Mouse (Mus musculus) urinary bladder, postnatal 10 days (tissue): ENCODE data around the gene Ddx21.
"Not testable (repeated sequence)": the region's sequence is repeated elsewhere in the genome, so short reads cannot be mapped to it uniquely, and the experiment has no call there.

Experiments
- DNase-seq: peaks from one replicate; pipeline ENCODE4 v3.0.0; 2022; ENCODE audit warnings: low spot score

The Ddx21 gene

DNA sequence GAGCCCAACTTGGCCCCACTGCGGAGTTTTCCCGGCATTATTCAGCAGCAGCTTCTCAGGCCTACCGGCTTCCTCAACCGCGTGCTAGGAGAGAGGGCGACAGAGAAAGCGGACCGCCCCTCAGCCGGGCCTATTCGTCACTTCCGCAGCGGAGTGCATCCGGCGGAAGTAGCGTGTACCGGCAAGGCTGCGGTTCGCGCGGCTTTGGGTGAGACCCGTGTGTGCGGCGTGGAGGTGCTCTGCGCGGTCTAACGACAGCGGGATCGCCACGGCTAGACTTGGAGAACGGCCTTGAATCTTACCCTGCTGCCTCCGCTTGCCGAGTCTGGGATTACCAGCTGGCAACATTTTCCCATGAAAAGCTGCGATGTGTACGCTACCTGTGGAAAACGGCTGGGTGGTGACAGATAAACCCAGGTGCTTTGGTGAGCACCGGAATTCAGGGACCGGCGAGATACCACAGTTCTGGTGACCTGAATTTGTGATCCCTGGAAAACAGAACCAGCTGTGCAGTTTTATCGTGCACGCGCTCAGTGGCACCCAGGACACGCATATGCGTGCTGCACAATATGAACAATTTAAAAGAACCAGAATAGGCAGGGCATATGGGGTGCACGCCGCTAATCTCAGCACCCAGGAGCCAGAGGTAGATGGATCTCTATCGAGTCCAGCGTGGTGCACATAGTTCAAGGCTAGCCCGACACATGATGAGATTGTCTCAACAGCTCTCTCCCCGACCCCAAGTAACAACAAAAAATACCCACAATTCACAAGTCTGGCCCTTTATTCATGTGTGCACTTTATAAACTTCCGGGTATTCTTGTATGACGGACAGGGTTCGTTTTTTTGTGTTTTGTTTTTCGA is at the start of gene Ddx21:
TSS of gene Ddx21 (minus strand) at position 105 of the 864 bp plus-strand sequence.
- DNase-seq, result peak; percentile 62

DNA sequence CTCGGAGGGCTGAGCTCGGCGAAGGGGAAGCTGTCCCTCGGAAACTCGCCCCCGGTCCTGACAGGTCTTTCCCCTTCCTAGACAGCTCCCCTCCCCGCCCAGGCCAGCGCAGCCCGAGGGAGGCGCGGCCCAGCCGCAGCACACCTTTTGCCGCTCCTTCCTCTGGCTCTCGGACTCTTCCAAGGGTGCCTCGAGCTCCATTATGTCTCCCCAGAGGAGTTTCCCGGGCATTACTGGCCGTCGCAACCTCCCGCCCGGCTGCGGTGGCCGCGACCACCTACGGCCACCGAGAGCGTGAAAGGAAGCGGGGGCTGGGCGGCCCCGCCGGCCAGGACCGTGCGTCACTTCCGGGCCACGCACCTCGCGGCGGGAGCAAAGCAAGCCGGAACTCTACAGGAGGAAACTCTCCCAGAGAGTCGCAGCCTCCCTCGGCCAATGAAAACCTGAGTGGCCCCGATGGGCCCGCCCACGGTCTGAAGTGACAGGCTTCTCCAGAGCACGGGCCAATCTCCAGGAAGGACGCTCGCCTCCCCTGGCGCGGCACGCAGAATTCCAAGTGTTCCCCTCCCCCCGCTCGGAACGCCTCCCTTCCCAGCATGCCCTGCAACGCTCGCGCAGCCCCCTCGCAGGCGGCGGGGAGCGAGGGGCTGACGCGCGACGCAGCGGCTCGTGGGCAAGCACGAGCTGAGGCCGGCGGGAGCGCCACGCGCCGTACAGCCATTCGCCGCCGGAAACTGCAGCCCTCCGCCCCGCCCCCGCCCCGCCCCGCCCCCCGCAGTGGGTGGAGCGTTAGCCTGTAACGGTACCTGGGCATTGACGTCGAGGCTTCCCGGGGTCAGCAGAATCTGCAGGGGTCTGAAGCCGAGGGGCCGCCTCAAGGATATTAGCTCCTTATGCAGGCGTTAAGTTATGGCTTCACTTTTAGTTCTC is 49.1 kb upstream of the Ddx21 start, which contains the start of gene Ddx50:
TSS of gene Ddx50 (minus strand) at position 338 of the 930 bp plus-strand sequence.
- DNase-seq, result peak; percentile 97

DNA sequence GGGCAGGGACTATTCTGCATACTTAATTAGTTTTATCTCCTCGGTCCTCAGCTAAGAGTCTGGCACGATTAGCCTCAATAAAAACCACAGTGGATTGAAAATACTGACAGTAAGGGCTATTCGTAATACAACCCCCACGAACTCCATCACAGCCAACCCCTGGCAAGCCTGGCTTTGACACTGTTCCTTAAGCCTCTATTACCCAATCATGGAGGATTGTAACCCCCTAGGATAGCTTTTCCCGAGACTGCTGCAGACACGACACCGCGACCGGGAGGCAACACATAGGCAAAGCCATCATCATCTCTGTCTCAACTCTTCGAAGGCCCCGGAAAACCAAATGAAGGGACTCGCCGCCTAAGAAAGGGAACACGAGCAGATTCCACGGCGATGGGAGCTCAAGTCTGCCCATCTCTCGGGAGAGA is 48.3 kb upstream of the Ddx21 start:
- no peak for DNase-seq

- no peak for DNase-seq
Observed at GRCm38 (mm10) chr10:62604161-62604560, 2.1 kb upstream of the Ddx21 start.

DNA sequence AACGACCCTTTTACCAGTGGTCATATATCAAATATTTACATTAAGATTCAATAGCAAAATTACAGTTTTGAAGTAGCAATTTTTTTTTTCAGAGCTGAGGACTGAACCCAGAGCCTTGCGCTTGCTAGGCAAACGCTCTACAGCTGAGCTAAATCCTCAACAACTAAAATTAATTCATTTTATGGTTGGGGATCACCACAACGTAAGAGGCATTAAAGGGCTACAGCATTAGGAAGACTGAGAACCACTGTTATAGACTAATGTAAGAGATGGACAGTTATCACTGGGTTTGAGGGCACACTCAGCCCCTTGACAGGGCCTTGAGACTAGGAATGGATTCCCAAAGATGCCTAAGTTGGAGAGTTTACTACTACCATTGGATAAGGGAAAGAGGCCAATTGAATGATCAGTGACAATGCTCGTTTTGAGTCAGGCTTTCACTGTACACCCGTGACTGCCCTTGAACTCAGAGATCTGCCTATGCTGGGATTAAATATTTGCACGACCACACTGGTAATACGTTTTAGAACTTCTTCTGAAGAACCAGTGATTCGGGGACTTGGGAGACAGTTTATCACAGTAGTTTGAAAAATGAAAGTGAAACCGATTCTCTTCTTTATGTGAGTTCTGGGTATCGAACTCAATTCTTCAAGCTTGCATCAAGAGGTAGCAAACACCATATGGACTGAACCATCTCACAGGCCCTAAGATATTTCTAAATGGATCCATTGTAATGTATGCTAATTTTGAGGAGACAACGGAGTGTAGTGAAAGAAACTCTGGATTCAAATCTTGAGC is 1.4 kb upstream of the Ddx21 start:
- no peak for DNase-seq

DNA sequence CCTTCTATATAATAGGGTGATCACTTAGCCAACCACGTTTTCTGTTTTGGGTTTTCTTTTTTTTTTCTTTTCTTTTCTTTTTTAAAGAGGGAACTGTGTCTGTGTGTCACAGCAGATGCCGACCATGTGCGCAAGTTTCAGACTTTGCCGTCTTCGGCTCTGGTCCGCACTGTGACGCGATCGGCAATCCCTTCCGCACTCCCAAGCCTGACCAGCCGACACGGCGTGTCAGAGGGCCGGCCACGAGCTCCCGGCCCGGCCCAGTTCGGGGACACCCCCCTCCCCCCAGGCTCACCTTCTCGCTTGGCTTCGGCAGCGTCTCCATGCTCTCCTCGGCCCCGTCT is 276 bp downstream of the Ddx21 start:
- DNase-seq, result no peak

DNA sequence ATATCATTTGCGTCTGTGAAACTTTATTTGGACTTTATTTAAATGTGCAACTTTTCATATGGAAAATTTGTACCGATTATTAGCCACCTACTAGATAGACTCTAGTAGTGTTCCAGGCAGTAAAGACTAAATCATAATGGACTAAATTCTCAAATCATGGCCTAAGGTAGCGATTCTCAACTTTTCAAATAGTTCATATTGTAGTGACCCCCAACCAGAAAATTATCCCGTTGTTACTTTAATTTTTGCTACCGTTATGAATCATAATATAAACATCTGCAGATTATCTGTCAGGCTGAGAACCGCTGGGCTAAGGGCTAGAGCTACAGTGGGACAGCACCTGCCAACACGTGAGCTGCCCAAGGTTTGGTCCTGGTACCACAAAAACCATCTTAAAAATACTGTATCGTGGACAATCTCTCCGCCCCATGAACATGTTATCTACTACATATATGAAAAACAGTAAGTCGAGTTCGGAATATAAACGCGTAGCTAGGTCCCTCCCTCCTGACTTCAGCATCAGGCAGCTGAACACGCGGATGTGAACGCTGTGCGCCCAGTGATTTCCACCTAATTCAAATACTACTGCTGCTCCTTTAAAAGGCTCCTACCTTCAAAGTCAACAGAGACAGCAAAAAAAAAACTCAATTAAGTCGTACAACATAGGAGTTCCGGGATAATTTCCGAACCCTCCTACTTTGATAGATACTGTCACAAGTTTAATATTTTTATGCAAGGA is 859 bp downstream of the Ddx21 start:
- DNase-seq, result no peak

GRCm38 (mm10) chr10:62600056-62600455 is 2.0 kb downstream of the Ddx21 start:
- no peak for DNase-seq

GRCm38 (mm10) chr10:62599311-62599710 is 2.8 kb downstream of the Ddx21 start:
- DNase-seq, result not testable (repeated sequence)

GRCm38 (mm10) chr10:62592496-62592895 is 9.6 kb downstream of the Ddx21 start:
- no peak for DNase-seq

- DNase-seq, result peak; percentile 42
Observed at GRCm38 (mm10) chr10:62590200-62590599, 11.9 kb downstream of the Ddx21 start.

DNA sequence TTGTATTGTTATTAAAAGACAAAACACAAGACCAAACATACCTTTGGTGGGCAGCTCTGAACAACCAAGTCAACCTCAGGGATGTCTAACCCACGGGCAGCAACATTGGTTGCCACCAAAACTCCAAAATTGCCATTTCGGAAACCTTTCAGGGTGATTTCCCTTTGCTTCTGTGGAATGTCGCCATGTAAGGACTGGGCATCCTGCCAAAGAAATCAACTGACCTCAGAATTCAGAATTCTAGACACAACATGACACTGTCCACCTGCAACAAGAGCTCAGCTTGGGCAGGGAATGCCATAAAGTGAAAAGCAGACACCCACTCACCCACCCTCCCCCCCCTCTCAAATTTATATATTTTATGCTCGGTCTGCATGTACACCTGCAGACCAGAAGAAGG is 13.5 kb downstream of the Ddx21 start:
- no peak for DNase-seq

- DNase-seq, result no peak
Observed at GRCm38 (mm10) chr10:62583245-62583644, 18.8 kb downstream of the Ddx21 start.

GRCm38 (mm10) chr10:62582701-62583100 is 19.4 kb downstream of the Ddx21 start:
- DNase-seq, result no peak

GRCm38 (mm10) chr10:62582263-62582662 is 19.8 kb downstream of the Ddx21 start:
- DNase-seq, result no peak

DNA sequence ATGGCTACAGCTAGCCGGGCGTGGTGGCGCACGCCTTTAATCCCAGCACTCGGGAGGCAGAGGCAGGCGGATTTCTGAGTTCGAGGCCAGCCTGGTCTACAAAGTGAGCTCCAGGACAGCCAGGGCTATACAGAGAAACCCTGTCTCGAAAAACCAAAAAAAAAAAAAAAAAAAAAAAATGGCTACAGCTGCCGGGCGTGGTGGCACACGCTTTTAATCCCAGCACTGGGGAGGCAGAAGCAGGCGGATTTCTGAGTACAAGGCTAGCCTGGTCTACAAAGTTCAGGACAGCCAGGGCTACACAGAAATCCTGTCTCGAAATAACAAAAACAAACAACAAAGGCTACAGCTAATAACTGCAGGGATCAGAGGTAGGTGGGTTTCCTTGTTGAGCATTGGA is 23.0 kb downstream of the Ddx21 start:
- not testable (repeated sequence) for DNase-seq

- peak; percentile 91 for DNase-seq
Observed at GRCm38 (mm10) chr10:62578338-62579100, 23.6 kb downstream of the Ddx21 start, which contains the start of gene Kif1bp. TSS of gene Kif1bp (minus strand) at chr10:62578457.

DNA sequence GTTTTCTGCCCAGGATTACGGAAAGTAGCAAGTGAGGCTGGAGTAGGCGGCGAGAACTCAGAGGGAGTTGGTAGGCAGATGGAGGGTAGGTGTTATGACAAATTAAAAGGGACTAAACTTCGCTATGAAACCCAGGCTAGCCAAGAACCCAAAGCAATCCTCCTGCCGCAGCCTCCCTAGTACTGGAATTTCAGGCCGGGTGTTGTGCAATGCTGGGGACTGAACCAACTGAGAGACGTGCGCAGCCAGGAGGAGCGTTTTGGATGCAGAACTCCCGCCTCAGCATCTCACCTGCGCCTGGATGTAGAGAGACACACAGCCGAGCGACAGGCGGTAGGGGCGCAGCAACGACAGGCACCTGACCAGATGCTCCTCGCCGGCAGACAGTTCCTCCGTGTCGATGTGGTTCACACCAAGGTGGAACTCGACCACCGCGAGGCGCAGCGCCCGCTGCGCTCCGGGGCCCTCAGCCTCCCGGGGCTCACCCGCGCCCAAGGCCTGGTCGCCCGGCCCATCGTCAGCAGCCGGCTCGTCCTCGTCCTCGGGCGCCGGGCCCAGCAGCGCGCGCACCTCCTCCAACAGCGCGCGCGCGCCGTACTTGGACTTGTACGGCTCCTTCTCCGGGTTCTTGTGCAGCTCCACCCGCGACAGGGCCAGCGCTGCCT is 24.3 kb downstream of the Ddx21 start:
- no peak for DNase-seq

DNA sequence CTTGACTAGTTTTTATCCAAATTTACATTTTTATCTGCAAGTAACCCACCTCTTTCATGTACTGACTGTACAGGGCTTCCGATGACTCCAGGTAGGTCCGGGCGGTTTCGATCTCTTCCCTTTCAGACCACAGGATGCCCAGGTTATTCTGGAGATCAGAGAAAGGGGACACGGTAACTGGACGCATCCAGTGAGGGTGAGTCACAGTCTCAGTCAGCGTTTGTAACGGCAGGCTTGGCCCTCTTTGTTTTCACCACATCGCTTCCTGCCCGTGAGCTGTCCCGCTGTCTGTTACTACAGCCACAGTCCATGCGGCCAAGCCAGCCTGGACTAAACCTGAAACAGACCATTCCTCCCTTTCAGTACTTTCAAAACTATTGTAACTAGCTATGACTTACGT is 27.1 kb downstream of the Ddx21 start:
- DNase-seq, result no peak
